Mouse (Mus musculus): Measurements from ENCODE around the gene Usp32.
A peak's percentile ranks its signal among the peaks of the same experiment; 100 is the strongest.
"Not testable (repeated sequence)": the region's sequence is repeated elsewhere in the genome, so short reads cannot be mapped to it uniquely, and the experiment has no call there.

Gene Usp32

DNA sequence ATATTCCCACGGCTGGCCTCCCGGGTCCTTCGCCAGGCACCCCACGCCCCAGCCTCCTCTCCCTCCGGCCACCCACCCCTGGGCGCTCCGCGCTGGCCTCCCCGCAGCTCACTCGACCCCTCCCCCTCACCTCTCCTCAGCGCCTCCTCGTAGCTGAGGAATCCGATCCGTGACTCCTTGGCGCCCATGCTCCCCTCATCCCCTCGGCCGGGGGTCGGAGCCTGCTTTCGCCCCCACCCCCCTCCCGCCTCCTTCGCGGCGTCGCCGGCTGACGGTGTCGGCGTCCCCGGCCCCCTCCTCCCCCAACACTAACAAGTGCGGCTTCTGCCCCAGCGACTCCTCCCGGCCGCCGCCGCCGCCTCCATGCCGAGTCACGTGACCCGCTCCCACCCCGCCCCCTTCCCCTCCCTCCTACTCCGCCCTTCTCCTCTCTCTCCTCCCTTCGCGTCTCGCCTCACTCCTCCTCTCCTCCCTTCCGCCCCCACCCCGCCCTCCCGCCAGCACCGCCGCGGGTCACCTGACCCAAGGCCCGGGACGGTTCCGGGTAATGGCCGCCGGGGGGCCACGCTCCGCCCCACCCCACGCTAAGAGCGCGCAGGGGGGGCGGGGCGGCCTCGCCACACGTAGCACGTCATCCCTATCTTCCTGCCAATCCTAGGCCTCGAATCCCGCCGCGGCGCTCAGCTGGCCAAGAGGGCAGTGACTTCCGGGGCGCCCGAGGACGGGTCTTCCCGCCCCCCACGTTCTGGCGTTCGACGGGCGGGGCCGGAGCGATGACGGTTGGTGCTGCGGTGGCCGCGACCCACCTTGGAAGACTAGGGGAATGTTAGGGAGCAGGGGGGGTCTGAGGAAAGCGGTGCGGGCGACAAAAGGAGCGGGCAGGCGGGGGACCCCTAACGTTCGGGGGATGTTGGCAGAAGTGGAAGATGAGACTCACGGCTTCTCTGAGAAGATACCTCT lies at the start of gene Usp32:
Gene Usp32 (minus strand): TSS at position 581 of the 960 bp plus-strand sequence.
- DNase-seq = peak; percentile 96

DNA sequence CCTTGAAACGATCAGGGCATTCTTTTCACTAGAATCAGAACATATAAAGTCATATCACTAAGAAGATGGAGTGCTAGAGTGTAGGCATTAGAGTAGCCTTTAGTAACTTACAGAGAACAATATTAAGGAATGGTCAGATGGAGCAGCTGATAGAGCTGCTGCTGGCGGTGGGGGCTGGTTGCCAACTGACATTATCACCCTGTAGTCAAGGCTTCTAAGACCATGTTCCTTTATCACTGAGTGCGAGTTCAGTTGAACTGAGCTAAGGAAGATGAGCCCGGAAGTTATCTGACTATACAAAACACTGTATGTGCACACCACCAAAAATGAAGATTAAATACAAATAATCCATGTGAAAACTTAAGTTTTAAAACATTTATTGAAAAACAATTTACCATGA lies 49.1 kb upstream of the Usp32 start:
- DNase-seq = no peak

DNA sequence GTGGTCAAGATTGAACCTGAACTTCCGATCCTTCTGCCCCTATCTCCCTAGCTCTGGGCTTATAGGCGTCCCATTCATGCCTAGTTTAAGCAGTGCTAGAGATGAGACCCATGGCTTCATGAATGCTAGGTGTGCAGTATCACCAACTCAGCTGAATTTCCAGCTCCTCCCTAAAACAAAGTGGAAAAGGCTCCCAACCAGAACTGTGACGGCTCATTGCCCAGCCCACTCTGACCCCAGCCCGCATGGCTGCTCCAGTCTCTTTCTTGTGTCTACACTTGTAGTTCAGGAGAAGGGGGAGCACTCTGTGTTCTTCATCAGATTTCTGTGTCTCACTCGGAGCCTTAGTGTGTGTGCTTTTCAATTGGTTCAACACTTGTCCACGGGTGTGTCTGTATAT lies 44.9 kb upstream of the Usp32 start:
- no peak for DNase-seq

DNA sequence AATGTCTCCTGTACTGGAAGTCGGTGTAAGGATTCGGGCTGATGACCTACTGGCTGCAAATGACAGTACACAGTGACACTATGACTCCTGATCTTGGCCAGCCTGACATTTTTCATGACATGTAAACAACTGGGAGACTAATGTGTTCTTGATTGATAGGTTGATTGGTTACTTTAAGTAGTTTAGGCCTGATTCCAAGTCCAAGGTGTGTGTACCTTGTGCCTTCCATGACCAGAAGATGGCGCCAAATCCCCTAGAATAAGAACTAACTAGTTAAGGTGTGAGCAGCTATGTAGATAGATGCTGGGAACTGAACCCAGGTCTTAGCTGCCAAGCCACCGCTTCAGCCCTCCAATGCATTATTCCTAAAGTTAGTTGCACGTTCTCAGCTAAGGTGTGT lies 44.1 kb upstream of the Usp32 start:
- peak; percentile 80 for DNase-seq

DNA sequence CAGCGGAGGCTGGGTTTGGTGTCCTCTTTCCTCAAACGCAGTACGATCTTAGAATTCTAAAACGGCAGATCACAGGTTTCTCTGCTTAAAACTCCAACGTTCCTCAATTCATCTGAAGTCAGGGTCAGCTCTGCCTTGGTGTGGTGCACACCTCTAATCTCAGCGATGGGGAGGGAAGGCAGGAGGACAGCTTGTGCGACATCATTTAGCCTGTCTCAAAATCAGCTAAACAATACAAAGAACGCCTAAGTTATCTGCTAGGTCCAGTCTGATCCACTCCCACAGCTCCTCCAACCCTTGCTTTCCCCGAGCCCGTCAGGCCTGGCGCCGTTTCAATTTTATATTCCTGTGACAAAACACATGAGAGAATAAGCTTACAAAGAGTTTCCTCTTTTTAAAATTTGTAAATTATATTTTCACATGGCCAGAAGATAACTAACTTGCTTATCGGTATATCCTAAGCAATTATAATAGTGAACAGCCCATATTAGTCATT lies 43.4 kb upstream of the Usp32 start:
- no peak for DNase-seq

DNA sequence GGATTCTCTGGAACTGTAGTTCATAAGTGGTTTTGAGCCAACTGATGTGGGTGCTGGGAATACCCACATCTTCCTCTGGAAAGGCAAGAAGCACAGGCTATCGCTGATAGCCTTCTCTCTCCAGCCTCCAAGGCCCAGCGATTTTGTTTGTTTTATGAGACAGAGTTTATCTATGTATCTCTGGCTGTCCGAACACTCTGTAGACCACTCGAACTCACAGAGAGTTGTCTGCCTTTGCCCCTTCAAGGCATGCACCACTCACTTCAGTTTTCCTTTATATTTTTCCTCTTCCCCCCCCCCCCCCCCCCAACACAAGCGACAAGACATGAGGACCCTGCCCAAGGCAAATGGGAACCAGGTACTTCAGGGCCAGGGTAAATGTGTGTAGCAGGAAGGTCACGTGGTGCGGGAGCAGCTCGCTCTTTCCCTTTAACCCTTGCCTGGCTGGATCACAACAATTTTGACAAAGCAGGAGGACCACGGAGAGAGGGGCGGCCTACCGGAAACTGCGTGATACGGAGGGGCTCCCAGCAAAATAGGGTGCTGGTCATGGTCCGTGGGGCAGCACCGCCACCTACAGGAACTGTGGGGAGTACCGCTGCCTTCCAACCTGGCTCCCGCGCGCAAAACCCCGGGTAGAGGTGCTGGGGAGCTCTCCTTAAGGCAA lies 42.8 kb upstream of the Usp32 start:
- peak; percentile 91 for DNase-seq

DNA sequence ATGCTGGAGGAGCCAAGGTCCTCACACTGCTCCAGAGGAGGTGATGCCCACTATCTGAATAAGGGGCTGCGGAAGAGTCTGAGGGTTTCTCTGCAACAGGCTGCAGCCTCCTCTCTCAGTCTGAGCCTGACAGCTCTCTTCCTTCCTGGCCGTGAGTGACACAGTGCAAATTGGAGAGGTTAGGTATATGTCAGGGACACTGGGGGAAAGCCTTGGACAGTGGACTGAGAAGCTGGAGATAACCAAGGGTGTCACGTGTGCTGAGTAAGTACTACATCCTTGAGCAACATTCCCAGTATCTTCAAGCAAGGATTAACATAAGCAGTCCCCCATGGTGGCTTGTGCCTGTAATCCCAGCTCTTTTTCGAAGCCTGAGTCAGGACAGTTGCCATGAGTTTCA lies 38.5 kb upstream of the Usp32 start:
- no peak for DNase-seq

DNA sequence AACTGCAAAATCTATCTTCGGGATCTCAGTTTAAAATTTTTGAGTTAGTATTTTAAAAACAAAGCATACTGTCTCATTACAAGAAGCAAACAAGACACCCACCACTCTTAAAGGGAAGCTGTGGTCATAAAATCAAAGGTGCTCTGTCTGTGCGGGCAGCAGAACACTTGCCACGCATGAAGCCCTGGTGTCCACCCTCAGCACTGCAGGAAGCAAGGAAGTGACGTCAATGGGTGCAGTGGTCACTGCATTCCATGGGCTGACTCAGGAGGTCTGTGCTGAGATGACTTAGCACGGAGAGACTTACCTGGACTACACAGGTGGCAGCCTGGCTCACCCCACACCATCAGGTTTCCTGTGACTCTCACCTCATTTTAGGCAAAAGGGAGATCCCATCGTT lies 37.8 kb upstream of the Usp32 start:
- no peak for DNase-seq

DNA sequence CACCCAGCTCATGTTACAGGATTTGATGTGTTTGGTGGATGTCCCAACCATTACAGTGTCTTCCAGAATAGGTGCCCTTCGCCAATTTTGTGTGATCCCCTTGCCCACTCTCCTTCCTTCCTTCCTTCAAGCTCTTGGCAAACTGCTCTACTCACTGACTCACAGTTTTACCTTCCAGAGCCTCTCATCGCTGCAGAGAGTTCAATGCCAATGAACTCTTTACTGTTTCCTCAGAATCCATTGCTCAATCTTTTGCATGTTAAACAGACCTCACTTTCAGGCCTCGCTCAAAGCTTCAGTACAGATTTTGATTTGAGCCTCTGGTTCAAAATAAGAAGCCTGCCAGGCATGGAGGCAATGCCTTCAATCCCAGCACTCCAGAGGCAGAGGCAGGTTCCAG lies 36.0 kb upstream of the Usp32 start:
- no peak for DNase-seq

DNA sequence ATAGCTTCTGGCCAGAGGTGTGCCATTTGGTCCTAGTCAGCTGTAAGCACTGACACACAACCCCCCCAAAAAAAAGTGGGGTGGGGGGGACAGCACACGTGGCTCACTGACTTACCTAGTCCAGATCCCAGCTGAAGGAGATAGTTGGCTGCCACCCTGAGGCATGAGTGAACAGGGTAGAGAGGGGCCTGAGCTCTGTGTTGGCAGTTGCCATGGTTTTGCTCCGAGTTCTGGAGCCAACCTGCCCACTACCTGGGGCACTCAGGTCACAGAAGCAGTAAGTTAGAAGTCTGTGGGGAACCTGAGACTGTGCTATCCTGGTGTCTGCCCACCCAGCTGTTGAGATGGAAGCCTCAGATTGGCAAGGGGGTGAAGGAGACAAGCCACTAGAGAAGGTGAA lies 30.9 kb upstream of the Usp32 start:
- no peak for DNase-seq

DNA sequence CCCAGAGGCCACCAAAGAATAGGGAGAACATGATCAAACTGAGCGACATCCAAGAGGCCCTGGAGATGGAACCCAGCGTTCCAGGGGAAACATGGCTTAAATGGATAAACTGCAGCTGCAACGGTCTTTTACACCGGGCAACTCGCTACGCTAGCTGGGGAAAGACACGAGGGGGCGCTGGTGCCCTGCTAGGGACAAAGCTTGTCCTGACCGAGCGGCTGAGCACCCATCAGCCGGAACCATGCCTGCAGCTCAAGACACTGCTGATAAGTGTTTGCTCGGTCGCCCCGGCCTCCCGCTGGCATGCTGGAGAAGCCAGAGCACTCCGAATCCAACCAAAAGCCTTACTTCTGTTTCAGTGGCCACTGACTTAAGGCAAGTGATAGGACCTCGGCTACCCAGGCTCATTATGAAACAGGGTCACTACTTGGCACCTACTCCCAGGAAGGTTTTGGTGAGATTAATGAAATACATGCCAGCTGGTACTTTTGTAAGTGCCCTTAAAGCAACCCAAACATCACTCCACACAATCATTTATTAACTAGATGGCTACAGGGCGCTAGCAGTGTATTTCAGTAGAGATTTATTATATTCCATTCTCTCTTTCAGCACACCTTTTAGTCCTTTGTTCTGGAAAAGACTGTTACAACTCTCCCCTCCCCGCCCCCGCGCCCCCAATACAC lies 30.2 kb upstream of the Usp32 start, which contains the start of gene 1700125H20Rik:
Gene 1700125H20Rik (plus strand): TSS at position 347 of the 683 bp plus-strand sequence.
- peak; percentile 98 for DNase-seq

DNA sequence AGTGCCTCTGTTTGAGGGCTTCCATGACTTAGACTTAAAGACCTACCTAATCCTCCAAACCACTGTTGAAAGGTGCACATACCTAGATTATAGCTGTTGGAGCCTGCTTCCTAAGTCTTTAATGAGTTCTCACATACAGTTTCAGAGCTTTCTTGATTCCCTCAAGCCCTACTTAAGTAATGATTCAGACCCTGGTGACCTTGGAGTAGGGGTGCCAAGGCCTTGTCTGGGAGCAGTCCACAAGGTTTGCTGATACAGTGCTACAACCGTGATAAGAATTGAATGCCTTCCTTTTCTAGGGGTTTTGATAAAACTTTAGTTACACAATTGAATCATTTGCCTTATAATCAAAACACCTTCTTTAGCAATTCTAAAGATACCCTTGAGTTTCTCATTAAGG lies 27.5 kb upstream of the Usp32 start:
- DNase-seq = no peak

DNA sequence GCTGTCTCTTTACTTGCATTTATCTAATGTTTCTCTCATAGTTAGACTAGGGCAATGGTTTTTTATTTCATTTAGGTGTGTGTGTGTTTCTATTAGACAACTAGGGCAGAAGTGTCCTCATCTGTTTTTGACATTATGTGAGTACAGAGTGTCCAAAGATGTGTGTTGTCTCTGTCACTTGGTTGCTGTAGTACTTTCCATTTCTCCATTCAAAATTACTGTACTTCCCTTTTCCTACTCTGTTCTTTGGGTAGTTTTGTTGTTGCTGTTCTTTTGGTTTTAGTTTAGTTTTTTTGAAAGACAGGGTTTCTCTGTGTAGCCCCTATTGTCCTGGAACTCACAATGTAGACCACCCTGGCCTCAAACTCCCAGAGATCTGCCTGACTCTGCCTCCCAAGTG lies 24.4 kb upstream of the Usp32 start:
- DNase-seq = no peak

DNA sequence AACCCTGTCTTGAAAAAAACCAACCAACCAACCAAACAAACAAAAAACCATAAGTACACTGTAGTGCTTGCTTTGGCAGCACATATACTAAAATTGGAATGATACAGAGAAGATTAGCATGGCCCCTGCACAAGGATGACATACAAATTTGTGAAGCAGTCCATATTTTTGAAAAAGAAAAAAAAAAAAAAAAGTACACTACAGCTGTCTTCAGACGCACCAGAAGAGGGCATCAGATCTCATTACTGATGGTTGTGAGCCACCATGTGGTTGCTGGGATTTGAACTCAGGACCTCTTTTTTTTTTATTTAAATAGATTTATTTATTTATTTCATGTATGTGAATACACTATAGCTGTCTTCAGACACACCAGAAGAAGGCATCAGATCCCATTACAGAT lies 23.1 kb upstream of the Usp32 start:
- DNase-seq = not testable (repeated sequence)

DNA sequence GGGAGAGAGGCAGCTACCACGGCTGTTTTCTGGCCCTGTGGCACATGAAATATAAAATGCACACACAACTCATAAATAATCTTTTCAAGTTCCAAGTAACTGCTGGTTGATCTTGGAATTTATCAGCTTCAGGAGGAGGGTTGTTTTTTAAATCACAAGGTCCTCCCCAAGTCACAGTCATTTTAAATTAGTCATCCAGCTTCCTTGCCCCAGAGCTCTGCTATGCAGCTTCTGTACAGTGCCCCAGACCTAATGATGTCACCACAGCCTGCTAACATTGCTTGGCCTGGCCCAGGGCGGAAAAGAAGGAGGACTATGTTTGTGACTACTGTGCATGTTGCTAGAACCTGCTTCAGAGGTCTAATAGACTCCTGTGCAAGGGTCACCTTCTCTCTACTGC lies 17.3 kb upstream of the Usp32 start:
- DNase-seq = no peak

DNA sequence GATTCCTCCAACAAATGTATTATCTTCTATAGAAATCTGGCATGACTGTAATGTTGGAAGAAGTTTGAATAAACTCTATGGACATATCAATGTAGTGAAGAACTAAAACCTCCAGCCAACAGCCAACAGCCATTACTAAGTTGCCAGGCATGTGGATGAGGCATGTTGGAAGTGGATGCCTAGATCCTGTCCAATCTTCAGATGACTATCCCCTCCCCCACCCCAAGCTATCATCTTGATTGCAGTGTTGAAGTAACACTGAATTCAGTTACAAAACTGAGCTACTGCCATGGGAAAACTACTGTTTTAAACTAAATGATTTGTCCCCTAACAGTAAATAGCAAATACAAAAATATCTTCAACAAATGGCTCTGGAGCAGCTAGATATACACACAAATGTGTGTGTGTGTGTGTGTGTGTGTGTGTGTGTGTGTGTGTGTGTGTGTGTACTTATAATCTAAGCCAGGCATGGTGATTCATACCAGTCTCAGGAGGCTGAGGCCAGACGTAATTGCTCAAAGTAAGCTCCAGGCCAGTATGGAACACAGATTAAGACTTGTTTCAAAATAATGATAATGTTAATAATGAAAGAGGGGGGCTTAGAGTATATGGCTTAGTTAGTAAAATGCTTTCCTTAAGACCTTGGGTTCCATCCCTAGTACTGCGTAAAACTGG lies 12.4 kb upstream of the Usp32 start:
- DNase-seq = no peak

DNA sequence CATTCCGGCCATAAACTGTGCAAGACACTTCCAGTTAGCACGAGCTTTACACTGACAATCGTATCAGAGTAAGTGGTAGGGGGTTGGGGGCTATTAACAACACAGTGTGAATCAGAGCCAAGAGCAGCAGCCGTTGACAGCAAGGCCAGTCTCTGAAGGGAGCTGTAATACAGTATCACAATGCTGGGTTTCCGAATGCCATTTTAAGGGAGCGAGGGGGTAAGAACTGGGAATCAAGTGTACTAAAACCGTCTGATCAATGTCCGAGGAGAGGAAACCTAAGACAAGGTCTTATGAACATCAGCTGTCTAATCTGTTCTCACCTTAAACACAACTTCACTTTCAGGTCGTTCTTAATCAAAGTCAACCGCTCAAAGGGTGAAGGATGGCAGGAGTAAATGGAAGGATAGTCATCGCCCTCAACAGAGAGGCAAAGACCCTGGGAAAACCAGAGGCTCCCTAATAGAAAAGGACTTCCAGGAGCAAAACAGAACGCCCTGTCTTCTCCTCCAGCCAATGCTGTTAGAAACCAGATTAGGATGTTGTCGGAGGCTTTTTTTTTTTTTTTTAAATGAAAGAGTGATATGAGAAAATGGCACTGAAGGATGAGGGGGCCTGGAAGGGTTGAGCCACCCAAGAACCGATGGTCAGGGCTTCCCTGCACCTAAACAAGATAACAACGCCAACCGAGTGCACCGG lies 1.0 kb downstream of the Usp32 start:
- DNase-seq = peak; percentile 9

DNA sequence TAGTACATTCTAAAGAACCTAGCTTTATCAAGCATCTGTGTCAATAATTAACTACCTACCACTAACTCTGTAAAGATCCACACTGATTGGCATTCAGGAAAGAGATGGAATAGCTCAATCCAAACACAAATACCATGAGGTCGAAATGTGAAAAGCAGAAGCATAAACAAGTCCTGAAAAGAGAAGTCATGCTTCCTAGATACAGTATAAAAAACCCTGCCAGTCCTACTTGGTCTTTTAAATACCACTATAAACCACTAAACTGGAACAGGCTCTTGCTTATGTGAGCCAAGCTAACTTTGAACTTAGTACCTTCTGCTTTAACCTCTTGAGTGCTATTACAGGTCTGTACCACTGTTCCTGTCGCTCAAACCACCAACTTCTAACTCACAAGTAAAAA lies 8.4 kb downstream of the Usp32 start:
- DNase-seq = no peak

DNA sequence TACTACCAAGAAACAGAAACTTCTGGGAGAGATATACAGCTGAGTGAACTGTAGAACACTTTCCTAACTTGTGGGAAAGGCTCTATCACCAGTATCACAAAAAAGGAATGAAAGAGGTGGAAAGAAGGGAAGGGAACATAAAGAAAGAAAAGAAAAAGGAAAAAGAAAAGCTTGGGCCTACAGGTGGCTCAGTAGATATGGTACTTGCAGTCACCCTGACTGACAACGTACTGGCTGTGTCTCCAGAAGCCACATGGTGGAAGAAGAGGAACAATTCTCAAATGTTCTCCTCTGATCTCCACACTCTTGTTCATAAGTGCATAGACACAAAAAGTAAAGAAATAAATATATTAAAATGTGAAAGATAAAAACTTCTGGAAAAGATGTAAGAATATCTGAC lies 11.1 kb downstream of the Usp32 start:
- no peak for DNase-seq

DNA sequence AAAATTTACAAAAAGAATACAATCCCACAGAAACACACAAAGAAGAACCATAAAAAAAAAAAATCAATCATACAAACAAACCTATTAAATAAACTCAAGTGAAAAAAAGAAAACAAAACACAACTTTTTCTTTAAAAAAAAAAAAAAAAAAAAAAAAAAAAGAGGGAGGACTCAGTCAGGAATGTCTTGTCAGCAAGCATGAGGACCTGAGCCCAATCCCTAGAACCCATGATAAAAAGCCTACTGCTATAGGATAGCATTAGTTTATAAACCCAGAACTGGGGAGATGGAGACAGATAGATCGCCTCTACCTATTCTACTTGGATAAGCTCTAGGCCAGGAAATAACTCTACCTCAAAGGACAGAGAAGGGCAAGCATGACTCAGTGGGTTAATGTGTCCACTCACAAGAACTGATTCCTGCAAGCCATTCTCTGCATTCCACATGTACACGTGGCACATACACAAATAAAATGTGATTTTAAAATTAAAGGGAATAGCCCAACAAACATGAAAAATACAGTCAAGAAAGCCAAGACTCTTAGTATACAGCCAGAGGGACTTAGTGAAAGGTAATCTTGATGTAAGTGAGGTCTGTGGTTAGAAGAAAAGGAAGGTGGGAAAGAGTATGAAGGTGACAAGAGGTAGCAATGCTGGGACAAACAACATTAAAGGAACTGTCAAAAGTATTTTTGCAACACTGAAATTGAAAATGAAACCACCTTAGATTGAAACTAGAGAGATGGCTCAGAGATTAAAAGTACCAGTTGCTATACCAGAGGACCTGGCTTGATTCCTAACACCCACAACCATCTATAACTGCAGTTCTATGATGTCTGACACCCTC lies 13.5 kb downstream of the Usp32 start:
- DNase-seq = no peak
